Mouse (Mus musculus): Measurements from ENCODE around the gene Igsf21. TPM values are rescaled to one million over a fixed set of nuclear protein-coding genes. Genes with fewer than 3 reads are reported as not detected.

The Igsf21 gene
- polyA plus RNA-seq, 1 experiment, result 0.02 TPM

DNA sequence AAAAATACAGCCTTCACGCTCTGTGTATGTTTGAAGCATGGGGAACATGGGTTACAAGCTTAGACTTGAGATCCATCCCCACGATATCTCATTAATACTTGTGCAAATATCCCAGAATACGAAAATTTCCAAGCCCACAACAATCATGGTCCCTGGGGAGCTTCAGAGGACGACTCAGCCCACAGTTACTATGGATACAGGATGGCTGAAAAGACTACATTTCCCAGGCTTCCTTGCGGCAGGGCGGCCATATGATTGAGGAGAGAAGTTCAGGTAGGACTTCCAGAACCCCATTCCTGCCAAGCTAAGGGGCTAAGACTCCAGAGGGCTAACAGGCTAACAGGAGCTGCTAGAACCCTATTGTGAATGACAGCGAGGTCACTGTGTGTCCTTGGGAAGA, 160.4 kb downstream of the Igsf21 start:
- H3K4me1 ChIP-seq (ENCODE audit: control insufficient read depth), result no peaks in the 10 kb centered on the region
- no peaks in the 10 kb centered on the region for H3K27me3 ChIP-seq (ENCODE audit: control insufficient read depth)
- H3K4me3 ChIP-seq (replicated peaks), result no peak overlapping the region
- H3K9me3 ChIP-seq (ENCODE audit: control insufficient read depth, low read length), result peaks cover 8% of the 10 kb centered on the region; the same call in 1 of the 2 replicates
- TF ChIP-seq GATA1 (IDR thresholded peaks at IDR 0.05; ENCODE audit: low read length) (no peak), TAL1 (IDR thresholded peaks at IDR 0.05; ENCODE audit: low read length) (no peak)
- H3K36me3 ChIP-seq (ENCODE audit: control insufficient read depth), result no peaks in the 10 kb centered on the region

- peaks cover 6% of the 10 kb centered on the region; the same call in 1 of the 2 replicates for H3K9me3 ChIP-seq (ENCODE audit: control insufficient read depth, low read length)
- H3K36me3 ChIP-seq (ENCODE audit: control insufficient read depth), result no peaks in the 10 kb centered on the region
- H3K27me3 ChIP-seq (ENCODE audit: control insufficient read depth), result no peaks in the 10 kb centered on the region
- TF ChIP-seq GATA1 (IDR thresholded peaks at IDR 0.05; ENCODE audit: low read length), result no peak
- TF ChIP-seq TAL1 (IDR thresholded peaks at IDR 0.05; ENCODE audit: low read length), result no peak
- H3K4me3 ChIP-seq (replicated peaks), result no peak overlapping the region
- H3K4me1 ChIP-seq (ENCODE audit: control insufficient read depth), result no peaks in the 10 kb centered on the region
Measured at GRCm38 (mm10) chr4:140084521-140085011, 162.0 kb downstream of the Igsf21 start.

DNA sequence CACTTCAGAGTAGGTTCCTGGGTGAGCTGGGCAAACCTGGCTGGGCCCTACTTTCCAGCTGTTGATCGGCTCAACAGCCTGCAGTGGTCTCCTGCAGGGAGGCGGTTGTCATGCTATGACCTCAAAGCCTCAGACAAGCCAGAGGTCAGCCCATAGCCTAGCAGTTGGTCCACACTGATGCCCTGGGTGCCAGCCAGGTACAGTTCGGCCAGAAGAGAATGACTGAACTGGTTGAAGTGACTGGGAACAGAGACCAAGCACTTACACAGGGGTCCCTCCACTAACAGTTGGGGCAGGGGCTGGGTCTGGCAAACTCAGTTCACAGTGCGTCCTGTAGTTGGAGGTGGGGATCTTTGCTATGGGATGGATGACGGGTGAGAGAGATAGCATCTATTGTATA, 162.5 kb downstream of the Igsf21 start:
- H3K9me3 ChIP-seq (ENCODE audit: control insufficient read depth, low read length), result peaks cover 2% of the 10 kb centered on the region; the same call in 1 of the 2 replicates
- H3K4me1 ChIP-seq (ENCODE audit: control insufficient read depth), result no peaks in the 10 kb centered on the region
- TF ChIP-seq GATA1 (IDR thresholded peaks at IDR 0.05; ENCODE audit: low read length) (no peak), TAL1 (IDR thresholded peaks at IDR 0.05; ENCODE audit: low read length) (no peak)
- no peaks in the 10 kb centered on the region for H3K36me3 ChIP-seq (ENCODE audit: control insufficient read depth)
- H3K27me3 ChIP-seq (ENCODE audit: control insufficient read depth), result no peaks in the 10 kb centered on the region
- H3K4me3 ChIP-seq (replicated peaks), result no peak overlapping the region

GRCm38 (mm10) chr4:140078416-140078815, 168.2 kb downstream of the Igsf21 start:
- H3K9me3 ChIP-seq (ENCODE audit: control insufficient read depth, low read length), result no peaks in the 10 kb centered on the region
- no peak for TF ChIP-seq TAL1 (IDR thresholded peaks at IDR 0.05; ENCODE audit: low read length)
- no peak for TF ChIP-seq GATA1 (IDR thresholded peaks at IDR 0.05; ENCODE audit: low read length)
- H3K4me1 ChIP-seq (ENCODE audit: control insufficient read depth), result no peaks in the 10 kb centered on the region
- H3K36me3 ChIP-seq (ENCODE audit: control insufficient read depth), result no peaks in the 10 kb centered on the region
- H3K27me3 ChIP-seq (ENCODE audit: control insufficient read depth), result no peaks in the 10 kb centered on the region
- no peak overlapping the region for H3K4me3 ChIP-seq (replicated peaks)

DNA sequence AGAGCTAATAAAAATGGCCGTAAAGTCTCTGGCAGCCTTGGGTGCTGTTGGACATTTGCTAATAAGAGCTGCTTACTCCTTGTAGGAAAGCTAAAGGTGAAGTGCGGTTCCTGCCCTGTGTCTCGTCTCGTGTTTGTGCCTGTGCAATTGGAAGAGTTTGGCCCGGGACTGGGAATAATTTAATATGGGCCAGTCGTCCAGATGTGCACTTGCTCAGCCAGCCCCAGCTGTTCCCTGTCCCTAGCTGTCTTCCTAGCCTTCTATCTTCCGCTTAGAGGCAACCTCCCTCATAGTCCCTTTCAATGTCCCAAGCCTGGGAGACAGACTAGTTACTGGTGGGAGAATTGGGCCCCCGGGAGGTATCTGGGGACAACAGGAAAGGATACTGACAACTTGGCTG, 169.0 kb downstream of the Igsf21 start:
- Histone ChIP-seq H3K9me3 (ENCODE audit: control insufficient read depth, low read length) (no peaks in the 10 kb centered on the region), H3K4me3 (replicated peaks) (no peak overlapping the region), H3K36me3 (ENCODE audit: control insufficient read depth) (no peaks in the 10 kb centered on the region), H3K27me3 (ENCODE audit: control insufficient read depth) (no peaks in the 10 kb centered on the region), H3K4me1 (ENCODE audit: control insufficient read depth) (no peaks in the 10 kb centered on the region)
- no peak for TF ChIP-seq GATA1 (IDR thresholded peaks at IDR 0.05; ENCODE audit: low read length)
- TF ChIP-seq TAL1 (IDR thresholded peaks at IDR 0.05; ENCODE audit: low read length), result no peak

- TF ChIP-seq TAL1 (IDR thresholded peaks at IDR 0.05; ENCODE audit: low read length) (no peak), GATA1 (IDR thresholded peaks at IDR 0.05; ENCODE audit: low read length) (no peak)
- no peaks in the 10 kb centered on the region for H3K27me3 ChIP-seq (ENCODE audit: control insufficient read depth)
- no peaks in the 10 kb centered on the region for H3K36me3 ChIP-seq (ENCODE audit: control insufficient read depth)
- H3K9me3 ChIP-seq (ENCODE audit: control insufficient read depth, low read length), result no peaks in the 10 kb centered on the region
- H3K4me3 ChIP-seq (replicated peaks), result no peak overlapping the region
- H3K4me1 ChIP-seq (ENCODE audit: control insufficient read depth), result no peaks in the 10 kb centered on the region
Measured at GRCm38 (mm10) chr4:140076852-140077563, 169.6 kb downstream of the Igsf21 start.

DNA sequence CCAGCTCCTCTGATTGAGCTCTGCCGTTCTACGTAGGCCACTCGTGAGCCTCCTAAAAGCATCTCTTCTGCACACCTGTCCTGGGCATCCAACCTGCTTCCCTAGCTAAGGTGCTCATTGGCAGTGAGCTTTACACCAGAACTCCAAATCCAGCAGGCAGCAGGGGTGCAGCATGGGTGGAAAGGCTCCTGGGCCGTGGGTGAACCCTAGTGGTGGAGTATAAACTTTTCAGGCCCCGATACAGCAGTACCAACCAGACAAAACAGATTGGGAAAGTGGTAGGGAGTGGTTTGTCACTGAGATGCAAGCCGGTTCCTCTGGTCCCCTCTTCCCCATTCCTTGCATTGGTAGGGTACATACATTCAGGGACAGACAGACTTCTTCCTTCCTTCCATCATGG, 170.2 kb downstream of the Igsf21 start:
- H3K4me3 ChIP-seq (replicated peaks), result no peak overlapping the region
- no peak for TF ChIP-seq GATA1 (IDR thresholded peaks at IDR 0.05; ENCODE audit: low read length)
- no peak for TF ChIP-seq TAL1 (IDR thresholded peaks at IDR 0.05; ENCODE audit: low read length)
- H3K27me3 ChIP-seq (ENCODE audit: control insufficient read depth), result no peaks in the 10 kb centered on the region
- no peaks in the 10 kb centered on the region for H3K4me1 ChIP-seq (ENCODE audit: control insufficient read depth)
- H3K36me3 ChIP-seq (ENCODE audit: control insufficient read depth), result no peaks in the 10 kb centered on the region
- no peaks in the 10 kb centered on the region for H3K9me3 ChIP-seq (ENCODE audit: control insufficient read depth, low read length)

GRCm38 (mm10) chr4:140071047-140071446, 175.5 kb downstream of the Igsf21 start:
- no peaks in the 10 kb centered on the region for H3K27me3 ChIP-seq (ENCODE audit: control insufficient read depth)
- TF ChIP-seq GATA1 (IDR thresholded peaks at IDR 0.05; ENCODE audit: low read length) (no peak), TAL1 (IDR thresholded peaks at IDR 0.05; ENCODE audit: low read length) (no peak)
- no peaks in the 10 kb centered on the region for H3K36me3 ChIP-seq (ENCODE audit: control insufficient read depth)
- H3K4me1 ChIP-seq (ENCODE audit: control insufficient read depth), result no peaks in the 10 kb centered on the region
- peaks cover 27% of the 10 kb centered on the region for H3K9me3 ChIP-seq (ENCODE audit: control insufficient read depth, low read length)
- no peak overlapping the region for H3K4me3 ChIP-seq (replicated peaks)

DNA sequence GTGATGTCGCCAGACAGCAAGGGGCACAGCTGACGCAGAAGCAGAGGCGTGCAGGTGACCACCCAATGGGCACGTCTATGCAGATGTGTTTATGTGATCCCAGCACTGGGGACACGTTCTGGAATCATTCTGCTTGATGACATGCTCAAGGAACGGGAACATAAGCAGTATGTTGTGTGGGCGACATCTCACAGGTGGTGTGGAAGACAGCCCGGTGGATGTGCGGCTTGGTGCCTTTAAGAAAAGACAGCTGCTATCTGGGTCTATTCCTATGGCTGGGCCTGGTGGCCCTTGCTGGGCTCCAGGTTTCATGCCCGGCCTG, 176.3 kb downstream of the Igsf21 start:
- no peaks in the 10 kb centered on the region for H3K36me3 ChIP-seq (ENCODE audit: control insufficient read depth)
- H3K4me1 ChIP-seq (ENCODE audit: control insufficient read depth), result no peaks in the 10 kb centered on the region
- H3K9me3 ChIP-seq (ENCODE audit: control insufficient read depth, low read length), result peaks cover 34% of the 10 kb centered on the region
- TF ChIP-seq GATA1 (IDR thresholded peaks at IDR 0.05; ENCODE audit: low read length) (no peak), TAL1 (IDR thresholded peaks at IDR 0.05; ENCODE audit: low read length) (no peak)
- H3K27me3 ChIP-seq (ENCODE audit: control insufficient read depth), result no peaks in the 10 kb centered on the region
- H3K4me3 ChIP-seq (replicated peaks), result no peak overlapping the region
